Mouse (Mus musculus) spleen, embryonic (tissue): ENCODE results near the gene Xrn2.

ENCODE experiments used
- CTCF ChIA-PET: fragments of 350-600 bp; sonication (Branson Sonifier 250); formaldehyde crosslinking; loops from one replicate; lab custom pipeline; 2022; lab: Charles Lee

Gene Xrn2

DNA sequence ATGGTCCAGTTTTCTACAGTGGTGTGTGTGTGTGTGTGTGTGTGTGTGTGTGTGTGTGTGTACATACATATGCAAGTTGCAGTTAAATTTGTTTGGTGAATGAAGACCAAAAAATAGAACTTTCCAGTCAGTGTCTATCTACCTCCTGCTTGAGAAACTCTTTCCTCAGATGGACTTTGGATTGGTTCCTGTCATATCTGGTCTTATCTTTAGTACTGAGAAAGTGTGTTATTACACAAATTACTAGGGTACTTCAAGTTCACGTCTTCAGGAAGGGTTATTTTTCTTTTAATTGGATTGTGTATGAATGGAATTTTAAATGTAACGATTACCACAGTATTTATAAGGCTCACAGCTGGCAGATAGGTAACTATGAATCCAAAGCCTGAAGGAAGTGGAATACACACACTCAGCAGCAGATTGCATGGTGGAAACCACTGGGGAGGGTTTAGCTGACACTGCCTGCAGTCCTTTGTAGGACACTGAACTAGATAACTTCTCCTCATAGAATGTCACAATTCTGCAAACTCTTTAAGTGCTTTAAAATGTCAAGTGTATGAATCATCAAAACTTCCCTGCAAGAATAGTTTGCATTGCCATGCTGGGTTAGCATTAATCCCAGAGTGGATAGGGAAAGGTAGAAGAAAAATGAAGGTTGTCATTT lies 40.6 kb downstream of the Xrn2 start:
- CTCF ChIA-PET = no interaction called here

DNA sequence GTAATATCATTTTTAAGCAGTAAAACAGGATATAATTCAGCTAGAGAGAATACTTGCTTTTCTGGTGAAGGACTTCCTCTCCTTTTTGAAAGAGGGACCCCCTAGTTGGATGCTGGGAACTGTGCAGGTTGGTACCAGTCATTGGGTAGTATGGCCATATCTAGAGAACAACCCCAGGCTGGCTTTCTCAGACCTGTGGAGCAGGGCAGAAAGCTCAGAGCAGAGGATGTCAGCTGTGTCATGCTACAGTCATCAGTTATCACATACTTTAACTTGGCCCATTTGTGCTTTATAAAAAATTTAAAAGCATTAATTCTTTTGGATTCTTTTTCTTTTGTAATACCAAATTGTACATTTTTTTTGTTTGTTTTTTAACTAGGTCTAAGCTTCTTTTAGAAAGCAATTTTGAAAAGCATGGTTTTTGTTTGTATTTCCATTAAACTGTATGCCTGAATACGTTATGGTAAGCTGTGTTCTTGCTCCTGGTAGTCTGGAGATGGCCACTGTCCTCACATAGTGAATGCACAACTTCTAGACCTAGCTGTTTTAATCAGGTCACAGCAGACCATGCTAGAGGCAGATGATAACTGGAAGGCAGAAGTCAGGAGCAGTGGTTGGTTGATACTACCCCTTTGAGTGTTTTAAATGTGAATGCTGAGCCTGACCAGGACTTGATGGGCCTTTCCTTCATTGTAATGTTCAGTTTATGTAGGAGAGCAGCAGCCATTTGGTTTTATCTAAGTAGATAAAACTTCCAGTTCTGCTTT lies 54.9 kb downstream of the Xrn2 start:
- CTCF ChIA-PET = no interaction called here

DNA sequence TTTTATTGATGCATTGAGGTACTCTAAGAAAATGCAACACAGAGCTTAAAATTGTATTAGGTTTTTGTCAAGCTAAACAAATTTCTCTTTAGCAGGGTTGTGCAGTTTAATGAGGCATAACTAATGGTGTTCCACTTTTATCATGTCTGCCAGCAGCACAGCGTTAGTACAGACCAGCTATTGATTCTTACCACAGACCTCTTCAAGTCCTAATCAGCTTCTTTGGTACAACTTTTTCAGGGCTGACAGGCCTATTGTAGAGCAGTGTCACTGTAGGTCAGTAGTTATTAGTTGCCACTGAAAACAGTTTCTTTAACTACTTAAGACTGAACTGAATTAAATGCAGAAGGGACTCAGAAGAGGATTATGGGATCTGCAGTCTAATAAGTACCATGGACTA lies 56.3 kb downstream of the Xrn2 start:
- CTCF ChIA-PET = interaction anchor here (0.5 to 1.4 kb wide), 3 partner anchors 36 to 109 kb away, joined by 3 to 5 read pairs (median 3); no protein-coding TSS in a partner anchor

DNA sequence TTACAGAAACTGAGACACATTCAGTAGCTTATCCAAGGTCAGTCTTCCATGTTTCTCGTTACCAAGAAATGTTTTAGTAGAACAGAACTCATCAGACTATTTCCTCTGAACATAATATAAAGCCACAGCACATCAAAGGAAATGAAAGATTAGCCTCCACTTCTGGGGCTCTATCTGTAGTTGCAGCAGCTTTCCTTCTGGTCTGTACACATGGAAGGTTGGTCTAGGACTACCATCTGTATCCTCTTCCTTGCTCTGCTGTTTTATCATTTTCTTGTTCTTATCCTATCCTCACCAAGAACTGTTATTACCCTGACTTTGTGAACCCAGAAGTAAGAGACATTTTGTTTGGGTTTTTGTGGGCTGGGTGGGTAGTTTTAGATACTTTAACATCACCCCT lies 57.5 kb downstream of the Xrn2 start:
- CTCF ChIA-PET = interaction anchor here (1.4 kb wide), 1 partner anchor 111 kb away, joined by 3 read pairs; no protein-coding TSS in a partner anchor

DNA sequence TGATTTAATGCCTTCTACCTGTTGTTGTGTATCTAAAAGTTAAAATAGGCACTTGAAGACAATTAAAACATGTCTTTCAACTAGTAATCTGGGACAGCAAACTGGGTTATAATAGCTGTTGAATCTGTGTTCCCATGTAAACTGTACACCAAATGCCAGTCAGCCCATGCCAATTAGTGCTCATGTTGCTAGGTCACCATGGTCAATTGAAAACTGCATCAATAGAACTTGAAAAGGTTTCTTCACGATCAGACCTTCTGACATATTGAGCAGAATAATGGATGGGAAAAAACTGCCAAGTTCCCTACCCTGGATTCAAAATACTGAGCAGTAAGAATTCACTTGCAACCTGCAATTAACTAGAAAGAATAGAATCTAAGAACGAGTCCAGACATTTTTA lies 61.2 kb downstream of the Xrn2 start:
- CTCF ChIA-PET = no interaction called here

DNA sequence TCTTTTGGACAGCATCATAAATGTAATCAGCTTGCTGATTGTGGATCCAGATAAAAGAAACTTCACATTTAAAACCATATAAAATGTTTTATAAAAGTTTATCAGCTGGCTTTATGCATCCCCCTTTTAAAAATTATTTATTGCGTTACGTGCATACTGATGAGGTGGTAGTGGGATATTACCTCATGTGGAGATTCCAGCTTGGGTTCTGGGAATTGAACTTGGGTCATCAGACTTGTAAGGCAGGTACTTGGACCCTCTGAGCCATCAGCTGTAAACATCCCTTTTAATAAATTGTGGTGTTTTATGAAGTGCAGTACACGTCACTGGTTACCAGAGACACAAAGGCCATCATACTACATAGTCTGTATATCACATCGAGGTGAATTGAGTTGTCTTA lies 61.6 kb downstream of the Xrn2 start:
- CTCF ChIA-PET = no interaction called here

DNA sequence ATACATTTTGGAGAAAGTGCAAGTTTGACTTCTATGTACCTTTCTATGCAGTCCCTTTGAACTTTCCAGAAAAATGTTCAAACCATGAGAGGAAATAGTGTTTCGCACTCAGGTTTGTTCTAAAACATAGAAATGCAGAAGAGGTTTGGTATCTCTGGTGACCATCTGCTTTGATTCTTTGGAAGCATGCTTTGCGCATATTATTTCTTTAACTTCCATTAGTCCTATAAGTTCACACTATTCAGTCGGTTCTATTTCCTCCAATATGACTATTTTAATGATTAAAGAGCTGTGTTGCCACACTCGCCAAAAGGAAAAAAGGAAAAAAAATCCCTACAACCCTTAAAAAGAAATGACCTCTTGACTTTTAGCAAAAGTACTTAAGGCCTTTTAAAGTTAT lies 69.6 kb downstream of the Xrn2 start:
- CTCF ChIA-PET = no interaction called here

DNA sequence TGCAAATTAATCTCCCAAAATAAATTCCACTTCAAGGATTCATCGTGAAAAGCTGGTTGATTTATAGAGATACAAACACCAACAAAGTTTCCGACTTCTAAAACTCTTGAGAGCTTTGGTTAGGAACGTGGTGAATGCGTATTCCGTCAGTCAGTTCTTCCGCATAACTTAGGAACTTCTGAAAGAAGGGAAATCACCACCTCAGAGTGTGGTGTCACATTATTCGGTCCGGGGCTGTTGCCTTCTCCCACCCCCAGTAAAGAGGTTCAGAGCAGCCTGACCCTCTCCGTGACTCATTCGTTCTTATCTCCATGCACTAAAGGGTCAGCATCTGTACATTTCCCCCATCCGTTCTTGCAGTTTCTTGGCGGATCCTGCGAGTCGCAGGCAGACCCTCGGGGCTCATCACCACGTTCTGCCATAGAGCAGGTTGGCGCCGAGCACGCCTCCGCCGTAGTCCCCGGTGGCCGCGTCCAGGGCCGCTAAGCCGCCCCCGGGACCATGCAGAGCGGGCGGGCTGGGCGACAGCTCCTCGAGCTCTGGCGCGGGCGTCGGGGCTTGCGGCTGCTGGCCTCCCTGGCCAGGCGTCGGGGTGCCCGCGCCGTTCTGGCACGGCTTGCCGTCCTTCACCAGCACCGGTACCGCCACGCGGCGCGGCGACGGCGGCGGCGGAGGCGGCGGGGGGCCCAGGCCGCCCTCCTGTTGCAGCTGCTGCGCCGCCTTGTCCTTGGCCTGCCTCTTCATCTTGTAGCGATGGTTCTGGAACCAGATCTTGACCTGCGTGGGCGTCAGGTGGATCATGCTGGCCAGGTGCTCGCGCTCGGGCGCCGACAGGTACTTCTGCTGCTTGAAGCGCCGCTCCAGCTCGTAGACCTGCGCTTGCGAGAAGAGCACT lies 70.9 kb downstream of the Xrn2 start:
- CTCF ChIA-PET = interaction anchor here (0.5 kb wide), 1 partner anchor 11 kb away, joined by 6 read pairs; no protein-coding TSS in a partner anchor

DNA sequence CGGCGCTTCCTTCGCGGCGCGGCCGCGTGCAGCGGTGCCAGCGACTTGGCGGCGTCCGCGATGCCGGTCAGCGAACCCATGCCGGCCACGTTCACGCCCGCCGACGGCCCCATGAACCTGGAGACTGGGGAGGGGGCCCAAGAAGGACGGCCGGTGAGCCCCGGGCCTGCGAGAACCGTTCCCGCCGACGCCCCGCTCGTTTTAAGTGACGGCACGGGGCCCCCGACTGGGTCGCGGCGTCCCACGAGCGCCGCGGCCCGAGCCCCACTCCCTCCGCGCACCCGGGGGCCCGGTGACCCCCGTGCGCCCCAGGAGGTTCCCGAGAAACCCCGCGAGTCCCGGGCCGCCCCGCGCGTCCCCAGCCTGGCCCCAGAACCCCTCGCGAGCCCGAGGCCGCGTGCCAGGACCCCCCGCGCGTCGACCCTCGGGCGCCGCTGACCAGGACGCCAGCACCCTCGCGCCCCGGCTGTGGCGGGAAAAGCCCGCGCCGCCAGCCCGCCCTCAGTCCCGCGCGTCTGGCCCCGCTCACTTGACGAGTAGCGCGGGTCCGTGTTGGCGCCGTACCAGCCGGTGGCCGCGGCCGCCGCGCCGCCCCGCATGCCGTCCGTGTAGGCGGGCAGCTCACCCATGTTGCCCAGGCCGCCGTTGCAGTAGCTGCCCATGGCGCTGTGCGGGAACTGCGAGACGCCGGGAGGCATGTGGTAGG lies 71.7 kb downstream of the Xrn2 start:
- CTCF ChIA-PET = interaction anchor here (0.5 kb wide), 1 partner anchor 10 kb away, joined by 6 read pairs; no protein-coding TSS in a partner anchor

DNA sequence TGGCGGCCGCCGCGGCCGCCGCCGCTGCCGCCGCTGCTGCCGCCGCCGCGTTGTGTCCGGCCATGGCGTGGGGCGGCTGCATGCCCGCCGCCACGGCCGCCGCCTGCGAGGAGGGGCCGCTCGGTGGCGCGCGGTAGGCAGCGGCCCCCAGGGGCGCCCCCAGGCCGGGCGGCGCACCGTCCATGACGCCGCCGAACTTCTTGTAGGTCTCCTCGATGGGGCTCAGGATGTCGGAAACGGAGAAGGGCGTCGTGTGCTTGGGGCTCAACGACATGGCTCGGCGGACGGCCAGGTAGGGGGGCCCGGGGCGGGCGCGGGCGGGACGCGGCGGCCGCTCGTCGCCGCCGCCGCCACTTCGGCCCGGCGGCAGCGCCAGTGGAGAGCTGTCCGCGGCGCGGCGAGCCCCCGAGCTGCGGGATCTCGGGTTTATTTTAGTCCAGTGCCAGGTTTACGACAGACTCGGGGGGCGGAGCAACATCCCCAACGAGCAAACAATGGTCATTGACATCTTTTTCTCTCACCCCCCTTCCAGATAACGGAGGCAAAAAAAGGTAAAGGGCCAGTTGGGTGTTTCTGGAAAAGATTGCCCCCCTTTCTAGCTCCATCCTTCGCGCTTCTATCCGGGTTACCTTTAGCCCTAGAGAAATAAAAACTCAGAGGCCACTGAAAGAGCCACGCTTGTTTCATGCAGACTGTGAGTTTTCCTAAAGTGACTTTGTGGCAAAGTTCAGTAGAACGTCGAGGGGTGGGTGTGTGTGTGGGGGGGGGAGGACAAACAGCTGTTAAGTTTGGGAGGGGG lies 72.5 kb downstream of the Xrn2 start, which contains the start of gene Nkx2-4:
Nkx2-4 (minus strand) TSS at position 374 of the 799 bp plus-strand sequence.
- CTCF ChIA-PET = interaction anchor here (0.6 kb wide), 2 partner anchors 126 to 876 kb away, joined by 4 to 5 read pairs; no protein-coding TSS in a partner anchor

DNA sequence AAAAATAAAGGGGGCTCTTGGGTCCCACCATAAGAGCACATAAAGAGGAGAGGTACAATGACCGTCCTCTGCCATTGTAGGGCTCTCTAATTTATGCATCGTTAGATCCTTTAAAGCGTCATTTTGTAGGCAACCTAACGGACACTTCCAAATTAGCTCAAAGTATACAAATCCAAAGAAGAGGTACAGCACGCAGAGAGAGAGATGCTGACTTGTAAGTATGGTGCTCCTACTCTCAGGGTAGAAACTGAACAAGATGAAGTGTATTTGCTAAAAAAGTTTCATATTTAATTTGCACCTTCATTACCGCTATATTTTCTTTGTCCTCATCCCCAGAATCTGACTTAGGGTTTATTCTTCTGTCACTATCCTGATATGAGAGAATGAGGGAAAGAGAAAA lies 73.1 kb downstream of the Xrn2 start:
- CTCF ChIA-PET = interaction anchor here (0.6 kb wide), 1 partner anchor 127 kb away, joined by 4 read pairs; no protein-coding TSS in a partner anchor

DNA sequence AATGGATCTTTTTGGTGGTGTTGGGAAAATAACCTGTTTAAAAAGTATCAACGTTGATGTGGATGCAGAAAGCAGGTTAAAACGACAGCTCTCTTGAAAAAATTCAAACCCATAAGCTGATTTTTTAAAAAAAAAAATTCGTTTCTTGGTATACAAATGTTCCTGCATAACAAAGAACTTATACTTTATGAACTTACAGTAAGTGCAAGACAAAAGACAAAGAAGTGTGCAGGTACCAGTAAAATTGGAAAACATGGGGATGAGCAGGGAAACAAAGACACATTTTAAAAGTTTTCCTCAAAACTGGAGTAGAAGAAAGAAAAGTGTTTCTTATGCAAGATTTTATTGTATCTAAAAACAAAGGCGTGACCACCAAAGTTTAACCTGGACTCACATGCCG lies 73.6 kb downstream of the Xrn2 start:
- CTCF ChIA-PET = no interaction called here

DNA sequence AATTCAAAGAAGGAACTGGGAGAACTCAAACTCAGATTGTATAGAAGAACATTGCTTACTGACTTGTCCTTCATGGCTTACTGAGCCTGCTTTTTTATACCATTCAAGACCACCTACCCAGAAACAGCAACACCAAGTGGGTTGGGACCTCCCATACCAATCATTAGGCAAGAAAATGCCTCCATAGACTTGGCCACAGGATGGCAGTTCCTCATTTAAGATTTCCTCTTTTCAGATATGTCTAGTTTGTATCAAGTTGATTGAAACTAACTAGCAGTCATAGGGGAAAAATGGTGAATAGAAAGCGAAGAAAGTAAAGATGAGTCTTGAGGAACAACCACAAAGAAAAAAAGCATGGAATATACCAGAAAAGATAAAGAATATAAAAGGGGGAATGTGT lies 106.9 kb downstream of the Xrn2 start:
- CTCF ChIA-PET = no interaction called here

DNA sequence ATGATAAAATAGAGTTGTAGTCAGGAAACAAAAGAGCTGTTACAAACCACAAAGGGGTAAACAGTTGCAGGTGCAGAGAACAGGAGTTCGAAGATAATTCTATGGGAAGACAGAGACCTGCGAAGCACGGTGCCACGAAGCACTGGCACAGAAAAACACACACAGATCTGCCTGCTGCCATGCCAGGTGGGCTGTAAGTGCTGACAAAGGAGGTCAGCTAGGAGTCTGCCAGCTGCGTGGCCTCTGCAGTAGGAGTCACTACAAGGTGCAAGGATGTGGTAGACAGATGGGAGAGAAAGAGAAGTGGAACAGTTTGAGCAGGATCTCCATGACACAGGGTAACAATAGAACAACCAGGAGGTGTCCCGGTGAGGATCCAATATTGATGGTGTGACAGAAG lies 114.6 kb downstream of the Xrn2 start:
- CTCF ChIA-PET = no interaction called here
